Mouse (Mus musculus): Measurements from ENCODE around the gene Usp45. TPM values are rescaled to one million over a fixed set of nuclear protein-coding genes. Genes with fewer than 3 reads are reported as not detected.
"Not testable (repeated sequence)": the region's sequence is repeated elsewhere in the genome, so short reads cannot be mapped to it uniquely, and the experiment has no call there.

The Usp45 gene
- polyA plus RNA-seq, 1 experiment: 3.8 TPM

GRCm38 (mm10) chr4:21739169-21739568 is 27.8 kb upstream of the Usp45 start:
- H3K79me2 ChIP-seq (ENCODE audit: control insufficient read depth, insufficient read depth): no peaks in the 10 kb centered on the region
- no peak overlapping the region for H3K4me2 ChIP-seq (ENCODE audit: low read depth)
- H3K36me3 ChIP-seq (ENCODE audit: control insufficient read depth, insufficient read depth): peaks cover 33% of the 10 kb centered on the region
- H3ac ChIP-seq (ENCODE audit: control insufficient read depth, insufficient read length): no peak overlapping the region
- H3K4me3 ChIP-seq: no peak overlapping the region
- H3K27me3 ChIP-seq (ENCODE audit: control insufficient read depth, insufficient read depth, insufficient read length): no peaks in the 10 kb centered on the region
- TF ChIP-seq SRF (IDR thresholded peaks at IDR 0.05; ENCODE audit: control insufficient read depth, insufficient read length, low read depth) (no peak), MYOD1 (IDR thresholded peaks at IDR 0.05; ENCODE audit: control insufficient read depth in 1 of 3, insufficient read length in 2 of 3, low read depth in 2 of 3) (no peak), E2F4 (IDR thresholded peaks at IDR 0.05; ENCODE audit: insufficient read depth) (no peak)

GRCm38 (mm10) chr4:21744142-21744541 is 22.8 kb upstream of the Usp45 start:
- not testable (repeated sequence) for H3K79me2 ChIP-seq (ENCODE audit: control insufficient read depth, insufficient read depth); H3K27me3 ChIP-seq (ENCODE audit: control insufficient read depth, insufficient read depth, insufficient read length); H3ac ChIP-seq (ENCODE audit: control insufficient read depth, insufficient read length); H3K4me3 ChIP-seq; H3K4me2 ChIP-seq (ENCODE audit: low read depth)
- H3K36me3 ChIP-seq (ENCODE audit: control insufficient read depth, insufficient read depth): peaks cover 30% of the 10 kb centered on the region

GRCm38 (mm10) chr4:21745723-21746122 is 21.2 kb upstream of the Usp45 start:
- peaks cover 30% of the 10 kb centered on the region for H3K36me3 ChIP-seq (ENCODE audit: control insufficient read depth, insufficient read depth)
- no peak for TF ChIP-seq MYOG (IDR thresholded peaks at IDR 0.05; ENCODE audit: control insufficient read depth in 1 of 3, insufficient read depth in 1 of 3, insufficient read length in 2 of 3, low read depth in 2 of 3)
- no peak for TF ChIP-seq MAX (IDR thresholded peaks at IDR 0.05; ENCODE audit: low read depth)
- TF ChIP-seq SRF (IDR thresholded peaks at IDR 0.05; ENCODE audit: control insufficient read depth, insufficient read length, low read depth): no peak
- TF ChIP-seq TCF3 (IDR thresholded peaks at IDR 0.05; ENCODE audit: insufficient read length, low read depth): no peak
- TF ChIP-seq TCF12 (IDR thresholded peaks at IDR 0.05; ENCODE audit: insufficient read depth, poor library complexity, severe bottlenecking): no peak
- TF ChIP-seq USF1 (IDR thresholded peaks at IDR 0.05; ENCODE audit: low read depth): no peak
- TF ChIP-seq CEBPB (IDR thresholded peaks at IDR 0.05; ENCODE audit: insufficient read depth, poor library complexity, severe bottlenecking): no peak
- no peak for TF ChIP-seq POLR2AphosphoS2 (IDR thresholded peaks at IDR 0.05; ENCODE audit: insufficient read length, low read depth)
- no peak for TF ChIP-seq MYOD1 (IDR thresholded peaks at IDR 0.05; ENCODE audit: control insufficient read depth in 1 of 3, insufficient read length in 2 of 3, low read depth in 2 of 3)
- H3K4me3 ChIP-seq: no peak overlapping the region
- H3K4me2 ChIP-seq (ENCODE audit: low read depth): no peak overlapping the region
- no peaks in the 10 kb centered on the region for H3K79me2 ChIP-seq (ENCODE audit: control insufficient read depth, insufficient read depth)
- H3K27me3 ChIP-seq (ENCODE audit: control insufficient read depth, insufficient read depth, insufficient read length): no peaks in the 10 kb centered on the region
- H3ac ChIP-seq (ENCODE audit: control insufficient read depth, insufficient read length): no peak overlapping the region

- Histone ChIP-seq H3K27me3 (ENCODE audit: control insufficient read depth, insufficient read depth, insufficient read length) (no peaks in the 10 kb centered on the region), H3K79me2 (ENCODE audit: control insufficient read depth, insufficient read depth) (no peaks in the 10 kb centered on the region), H3K4me3 (no peak overlapping the region), H3K36me3 (ENCODE audit: control insufficient read depth, insufficient read depth) (peaks cover 7% of the 10 kb centered on the region), H3K4me2 (ENCODE audit: low read depth) (no peak overlapping the region), H3ac (ENCODE audit: control insufficient read depth, insufficient read length) (no peak overlapping the region)
- TF ChIP-seq MYOG (IDR thresholded peaks at IDR 0.05; ENCODE audit: control insufficient read depth in 1 of 3, insufficient read depth in 1 of 3, insufficient read length in 2 of 3, low read depth in 2 of 3): no peak
- no peak for TF ChIP-seq USF1 (IDR thresholded peaks at IDR 0.05; ENCODE audit: low read depth)
- no peak for TF ChIP-seq MYOD1 (IDR thresholded peaks at IDR 0.05; ENCODE audit: control insufficient read depth in 1 of 3, insufficient read length in 2 of 3, low read depth in 2 of 3)
- no peak for TF ChIP-seq MAX (IDR thresholded peaks at IDR 0.05; ENCODE audit: low read depth)
- no peak for TF ChIP-seq SRF (IDR thresholded peaks at IDR 0.05; ENCODE audit: control insufficient read depth, insufficient read length, low read depth)
- no peak for TF ChIP-seq POLR2AphosphoS2 (IDR thresholded peaks at IDR 0.05; ENCODE audit: insufficient read length, low read depth)
- no peak for TF ChIP-seq E2F4 (IDR thresholded peaks at IDR 0.05; ENCODE audit: insufficient read depth)
Observed at GRCm38 (mm10) chr4:21755123-21755789, 11.7 kb upstream of the Usp45 start.

- H3K27me3 ChIP-seq (ENCODE audit: control insufficient read depth, insufficient read depth, insufficient read length): no peaks in the 10 kb centered on the region
- no peak for TF ChIP-seq REST (IDR thresholded peaks at IDR 0.05; ENCODE audit: insufficient read depth, insufficient read length)
- H3K36me3 ChIP-seq (ENCODE audit: control insufficient read depth, insufficient read depth): peaks cover 4% of the 10 kb centered on the region
- no peak overlapping the region for H3K4me2 ChIP-seq (ENCODE audit: low read depth)
- no peak overlapping the region for H3K4me3 ChIP-seq
- H3K79me2 ChIP-seq (ENCODE audit: control insufficient read depth, insufficient read depth): no peaks in the 10 kb centered on the region
- H3ac ChIP-seq (ENCODE audit: control insufficient read depth, insufficient read length): no peak overlapping the region
Observed at GRCm38 (mm10) chr4:21758860-21759259, 8.1 kb upstream of the Usp45 start.

GRCm38 (mm10) chr4:21761416-21762160 is 5.4 kb upstream of the Usp45 start:
- no peak for TF ChIP-seq TCF12 (IDR thresholded peaks at IDR 0.05; ENCODE audit: insufficient read depth, poor library complexity, severe bottlenecking)
- no peak for TF ChIP-seq SRF (IDR thresholded peaks at IDR 0.05; ENCODE audit: control insufficient read depth, insufficient read length, low read depth)
- no peak for TF ChIP-seq TCF3 (IDR thresholded peaks at IDR 0.05; ENCODE audit: insufficient read length, low read depth)
- no peak for TF ChIP-seq MAX (IDR thresholded peaks at IDR 0.05; ENCODE audit: low read depth)
- no peak for TF ChIP-seq MYOD1 (IDR thresholded peaks at IDR 0.05; ENCODE audit: control insufficient read depth in 1 of 3, insufficient read length in 2 of 3, low read depth in 2 of 3)
- TF ChIP-seq MYOG (IDR thresholded peaks at IDR 0.05; ENCODE audit: control insufficient read depth in 1 of 3, insufficient read depth in 1 of 3, insufficient read length in 2 of 3, low read depth in 2 of 3): no peak
- no peak for TF ChIP-seq E2F4 (IDR thresholded peaks at IDR 0.05; ENCODE audit: insufficient read depth)
- no peak for TF ChIP-seq POLR2AphosphoS2 (IDR thresholded peaks at IDR 0.05; ENCODE audit: insufficient read length, low read depth)
- no peak for TF ChIP-seq REST (IDR thresholded peaks at IDR 0.05; ENCODE audit: insufficient read depth, insufficient read length)
- no peak for TF ChIP-seq POLR2A (IDR thresholded peaks at IDR 0.05; ENCODE audit: insufficient read length, low read depth)
- TF ChIP-seq USF1 (IDR thresholded peaks at IDR 0.05; ENCODE audit: low read depth): no peak
- TF ChIP-seq CEBPB (IDR thresholded peaks at IDR 0.05; ENCODE audit: insufficient read depth, poor library complexity, severe bottlenecking): no peak
- H3K4me3 ChIP-seq: no peak overlapping the region
- H3ac ChIP-seq (ENCODE audit: control insufficient read depth, insufficient read length): no peak overlapping the region
- no peaks in the 10 kb centered on the region for H3K79me2 ChIP-seq (ENCODE audit: control insufficient read depth, insufficient read depth)
- no peaks in the 10 kb centered on the region for H3K27me3 ChIP-seq (ENCODE audit: control insufficient read depth, insufficient read depth, insufficient read length)
- peaks cover 4% of the 10 kb centered on the region for H3K36me3 ChIP-seq (ENCODE audit: control insufficient read depth, insufficient read depth)
- no peak overlapping the region for H3K4me2 ChIP-seq (ENCODE audit: low read depth)
